Mouse (Mus musculus) kidney, adult 2 months (tissue): ENCODE measurements around the gene Vps45. TPM values are rescaled to one million over a fixed set of nuclear protein-coding genes. Genes with fewer than 3 reads are reported as not detected.
"Not testable (repeated sequence)": the region's sequence is repeated elsewhere in the genome, so short reads cannot be mapped to it uniquely, and the experiment has no call there.

ENCODE experiments used
- DNase-seq: peaks from one replicate; pipeline ENCODE4 v3.0.0; 2021
- H3K27ac ChIP-seq: fragments of 200-500 bp; 2 replicates; pipeline ENCODE4 v1.5.1; 2012; ENCODE audit warnings: low read depth, low read length, control low read depth, inconsistent platforms; ENCODE audit not compliant: insufficient read depth
- H3K27me3 ChIP-seq: fragments of 200-500 bp; replicated peaks from 2 replicates; pipeline ENCODE4 v1.6.1; 2012; ENCODE audit warnings: mild to moderate bottlenecking, moderate library complexity, low read length, inconsistent platforms; ENCODE audit not compliant: control insufficient read depth, insufficient read depth
- H3K36me3 ChIP-seq: fragments of 200-500 bp; 2 replicates; pipeline ENCODE4 v1.6.1; 2012; ENCODE audit warnings: mild to moderate bottlenecking, moderate library complexity, low read length, inconsistent platforms; ENCODE audit not compliant: control insufficient read depth, insufficient read depth
- H3K4me1 ChIP-seq: fragments of 200-500 bp; 2 replicates; pipeline ENCODE4 v1.6.1; 2011; ENCODE audit warnings: low read length; ENCODE audit not compliant: control insufficient read depth, insufficient read depth
- H3K4me3 ChIP-seq: fragments of 200-500 bp; 2 replicates; pipeline ENCODE4 v1.5.1; 2011; ENCODE audit warnings: mild to moderate bottlenecking, low read depth, low read length, control low read depth; ENCODE audit not compliant: insufficient read depth
- CTCF ChIP-seq: fragments of 200-500 bp; conservative IDR thresholded peaks from 2 replicates; pipeline ENCODE4 v1.5.1; 2011; ENCODE audit warnings: low read depth, mild to moderate bottlenecking, control low read depth, low read length, moderate library complexity, mixed read lengths; ENCODE audit not compliant: insufficient read depth, insufficient read length
- POLR2A ChIP-seq: fragments of 200-500 bp; IDR thresholded peaks from one replicate; pipeline ENCODE4 v1.6.1; 2011; ENCODE audit warnings: low read depth, low read length, control low read depth
- WGBS: fragments of 180-500 bp; shearing (Covaris S2); methylation state at CpG from one replicate; pipeline ENCODE4 v1.1.7; 2018; 5-methylcytosine and 5-hydroxymethylcytosine counted together
- polyA plus RNA-seq: library from polyadenylated mRNA; depleted of rRNA; stranded (reverse); fragments of >200 nt; gene quantifications from 2 replicates; pipeline ENCODE4 v1.2.3, GENCODE M21; 2012

Vps45 gene
- polyA plus RNA-seq, 1 experiment: 7.9 TPM

- H3K27me3 ChIP-seq: no peaks in the 10 kb centered on the region
- no peaks in the 10 kb centered on the region for H3K4me1 ChIP-seq
- H3K4me3 ChIP-seq: no peak overlapping the region
- H3K27ac ChIP-seq: no peak overlapping the region
- WGBS: 21% methylated on average over 34 of the region's 34 CpGs
- H3K36me3 ChIP-seq: no peaks in the 10 kb centered on the region
- no peak for TF ChIP-seq CTCF
- no peak for TF ChIP-seq POLR2A
- no peak for DNase-seq
Observed at GRCm38 (mm10) chr3:95972873-95973634, 85.2 kb downstream of the Vps45 start.

- TF ChIP-seq CTCF: no peak
- TF ChIP-seq POLR2A: no peak
- Histone ChIP-seq H3K4me1 (no peaks in the 10 kb centered on the region), H3K36me3 (no peaks in the 10 kb centered on the region), H3K27me3 (no peaks in the 10 kb centered on the region), H3K27ac (no peak overlapping the region), H3K4me3 (no peak overlapping the region)
- no peak for DNase-seq
- WGBS: 80% methylated on average over 12 of the region's 12 CpGs
Observed at GRCm38 (mm10) chr3:95972251-95972872, 85.9 kb downstream of the Vps45 start.

GRCm38 (mm10) chr3:95970661-95971060 lies 87.6 kb downstream of the Vps45 start:
- not testable (repeated sequence) for H3K4me1 ChIP-seq, H3K27ac ChIP-seq, H3K36me3 ChIP-seq, H3K27me3 ChIP-seq, DNase-seq, H3K4me3 ChIP-seq
- 53% methylated on average over 7 of the region's 7 CpGs for WGBS

- H3K36me3 ChIP-seq: no peaks in the 10 kb centered on the region
- H3K4me1 ChIP-seq: no peaks in the 10 kb centered on the region
- no peak for DNase-seq
- no peak for TF ChIP-seq POLR2A
- TF ChIP-seq CTCF: no peak
- no peak overlapping the region for H3K4me3 ChIP-seq
- WGBS: 94% methylated on average over 1 of the region's 1 CpGs
- H3K27me3 ChIP-seq: no peaks in the 10 kb centered on the region
- no peak overlapping the region for H3K27ac ChIP-seq
Observed at GRCm38 (mm10) chr3:95969277-95969676, 89.0 kb downstream of the Vps45 start.

- Histone ChIP-seq H3K27ac (no peak overlapping the region), H3K36me3 (no peaks in the 10 kb centered on the region), H3K4me1 (no peaks in the 10 kb centered on the region), H3K27me3 (no peaks in the 10 kb centered on the region), H3K4me3 (no peak overlapping the region)
- peak; percentile 35 for TF ChIP-seq CTCF
- TF ChIP-seq POLR2A: no peak
- 6% methylated on average over 7 of the region's 7 CpGs for WGBS
- no peak for DNase-seq
Observed at GRCm38 (mm10) chr3:95965518-95966451, 92.5 kb downstream of the Vps45 start.

GRCm38 (mm10) chr3:95963681-95964080 lies 94.6 kb downstream of the Vps45 start:
- no peaks in the 10 kb centered on the region for H3K27me3 ChIP-seq
- H3K36me3 ChIP-seq: no peaks in the 10 kb centered on the region
- no peaks in the 10 kb centered on the region for H3K4me1 ChIP-seq
- TF ChIP-seq POLR2A (no peak), CTCF (peak; percentile 63)
- no peak overlapping the region for H3K4me3 ChIP-seq
- no peak overlapping the region for H3K27ac ChIP-seq
- peak; percentile 55 for DNase-seq
- 31% methylated on average over 4 of the region's 4 CpGs for WGBS

GRCm38 (mm10) chr3:95963230-95963629 lies 95.0 kb downstream of the Vps45 start:
- DNase-seq: no peak
- H3K4me1 ChIP-seq: no peaks in the 10 kb centered on the region
- H3K36me3 ChIP-seq: no peaks in the 10 kb centered on the region
- TF ChIP-seq CTCF (no peak), POLR2A (no peak)
- no peak overlapping the region for H3K27ac ChIP-seq
- H3K4me3 ChIP-seq: no peak overlapping the region
- H3K27me3 ChIP-seq: no peaks in the 10 kb centered on the region
- WGBS: 51% methylated on average over 2 of the region's 2 CpGs

- DNase-seq, H3K27me3 ChIP-seq, H3K4me1 ChIP-seq, H3K4me3 ChIP-seq, H3K27ac ChIP-seq, H3K36me3 ChIP-seq: not testable (repeated sequence)
- 87% methylated on average over 8 of the region's 8 CpGs for WGBS
Observed at GRCm38 (mm10) chr3:95962182-95962581, 96.1 kb downstream of the Vps45 start.
